Mouse (Mus musculus) inflammation-experienced regulatory T-cells, adult 16 weeks (primary cell): ENCODE results near the gene Ahnak2. TPM values are rescaled to one million over a fixed set of nuclear protein-coding genes. Genes with fewer than 3 reads are reported as not detected.

Source experiments
- polyA plus RNA-seq: library from polyadenylated mRNA; unstranded; fragments of 100-300 nt; shearing (Covaris generic); gene quantifications from one replicate; pipeline ENCODE4 v1.2.1, GENCODE M21; 2017

Ahnak2 gene
- polyA plus RNA-seq: not detected

DNA sequence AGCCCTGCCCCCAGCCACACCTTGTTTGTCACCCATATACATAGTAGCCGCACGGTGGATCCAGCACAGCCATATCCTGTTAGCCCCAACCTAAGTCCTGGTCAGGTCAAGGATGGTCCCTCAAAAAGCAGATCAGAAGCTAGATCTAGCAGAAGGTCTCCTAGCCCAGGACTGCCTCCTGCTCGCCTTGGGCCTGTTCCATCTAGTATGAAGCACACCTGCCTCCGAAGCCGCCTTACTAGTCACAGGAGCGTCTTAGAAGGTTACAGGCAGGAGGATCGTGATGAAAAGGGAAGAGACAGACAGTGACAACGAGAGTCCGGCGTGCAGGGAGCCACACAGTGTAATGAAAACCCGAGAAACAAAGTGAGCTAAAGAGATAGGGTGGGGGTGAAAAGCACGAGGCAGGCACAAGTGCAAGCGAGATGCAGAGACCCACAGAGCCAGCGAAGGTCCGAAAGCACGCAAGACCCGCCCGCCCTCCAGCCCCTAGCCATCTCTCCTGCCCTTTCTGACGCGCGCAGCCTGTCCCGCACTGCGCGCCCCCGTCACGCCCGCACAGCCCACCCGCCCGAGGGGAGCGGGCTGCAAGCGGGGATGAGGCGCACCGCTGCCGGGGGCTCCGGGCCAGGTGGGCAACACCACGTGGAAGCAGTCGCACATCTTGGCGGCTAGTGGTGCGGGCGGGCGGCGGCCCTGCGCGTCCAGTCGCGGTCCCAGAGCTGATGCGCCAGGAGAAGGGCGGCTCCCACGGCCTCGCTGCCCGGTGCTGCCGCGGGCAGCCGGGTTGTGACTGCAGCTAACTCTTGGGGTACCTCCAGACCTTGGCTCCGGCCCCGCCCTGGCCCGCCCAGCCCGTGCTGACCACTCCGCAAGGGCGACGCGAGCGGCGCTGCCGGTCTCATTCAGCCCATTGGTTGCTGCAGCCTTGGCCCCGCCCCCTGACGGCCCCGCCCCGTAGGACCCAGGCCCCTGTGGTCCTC is at the start of gene Ahnak2:
TSS of gene Ahnak2 (minus strand) at position 794 of the 983 bp plus-strand sequence.

DNA sequence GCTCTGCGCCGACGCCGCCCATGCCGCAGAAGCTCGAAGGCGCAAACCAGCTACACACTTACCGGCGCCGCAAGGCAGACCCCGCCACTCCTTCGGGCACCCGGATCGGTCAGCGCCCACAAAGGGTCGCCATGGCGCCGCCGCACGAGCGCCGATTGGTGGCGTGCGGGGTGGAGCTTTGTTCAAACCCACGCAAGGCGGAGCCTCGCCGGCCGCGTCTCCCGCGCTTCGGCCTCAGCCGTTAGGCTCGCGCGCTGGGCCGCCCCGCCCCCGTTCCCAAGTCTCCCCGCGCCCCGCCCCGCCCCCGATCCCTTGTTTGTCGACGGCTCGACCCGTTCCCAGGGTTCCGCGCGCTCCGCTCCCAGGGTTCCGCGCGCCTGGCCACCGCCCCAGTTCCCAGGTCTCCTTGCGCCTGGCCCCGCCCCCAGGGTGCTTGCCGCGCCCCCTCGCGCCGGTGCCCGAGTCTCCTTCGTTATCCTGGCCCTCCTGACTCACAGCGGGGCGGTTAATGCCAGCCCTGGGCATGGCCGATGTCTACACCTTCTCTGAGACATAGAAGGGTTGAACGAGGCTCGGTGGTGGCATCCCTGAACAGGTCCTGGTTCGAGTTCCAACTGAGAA is 26.9 kb upstream of the Ahnak2 start, which contains the start of gene Cdca4:
TSS of gene Cdca4 (minus strand) at position 180 of the 621 bp plus-strand sequence.

DNA sequence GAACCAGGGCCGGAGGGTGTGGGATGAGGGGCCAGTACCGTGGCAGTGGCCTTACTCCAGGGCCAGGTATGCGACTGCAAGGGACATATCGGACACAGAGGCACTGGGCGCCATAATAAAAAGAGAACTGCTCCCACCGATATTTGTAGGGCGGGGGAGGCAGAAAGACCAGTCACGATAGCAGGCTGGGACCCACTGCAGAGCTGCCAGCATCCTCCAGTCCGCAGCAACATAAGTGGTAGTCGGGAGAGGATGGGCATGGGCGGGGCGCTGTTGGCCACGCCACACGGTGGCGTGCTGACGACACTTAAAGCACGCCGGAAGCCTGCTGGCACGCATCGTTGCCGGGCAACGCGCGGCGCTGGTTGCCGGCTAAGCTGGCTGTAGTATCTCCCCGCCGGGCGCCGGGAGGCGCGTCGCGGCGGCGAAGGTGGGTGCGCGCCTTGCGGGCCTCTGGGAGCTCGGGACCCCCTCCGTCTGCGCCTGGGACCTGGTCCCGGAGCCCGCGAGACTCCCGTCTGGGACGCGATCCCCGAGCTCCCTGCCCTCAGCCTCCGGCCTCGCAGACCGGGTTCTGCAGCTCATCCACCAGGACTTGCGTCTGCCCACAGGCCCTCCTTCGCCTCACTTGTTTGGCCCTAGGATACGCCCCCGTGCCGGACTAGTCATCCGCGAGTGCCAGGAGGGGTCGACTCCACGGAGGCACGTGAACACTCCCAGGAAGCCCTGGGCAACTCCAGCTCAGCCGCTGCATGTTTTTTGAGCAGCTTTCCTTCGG is 6.3 kb upstream of the Ahnak2 start, which contains the start of gene Clba1:
TSS of gene Clba1 (plus strand) at position 351 of the 778 bp plus-strand sequence.

DNA sequence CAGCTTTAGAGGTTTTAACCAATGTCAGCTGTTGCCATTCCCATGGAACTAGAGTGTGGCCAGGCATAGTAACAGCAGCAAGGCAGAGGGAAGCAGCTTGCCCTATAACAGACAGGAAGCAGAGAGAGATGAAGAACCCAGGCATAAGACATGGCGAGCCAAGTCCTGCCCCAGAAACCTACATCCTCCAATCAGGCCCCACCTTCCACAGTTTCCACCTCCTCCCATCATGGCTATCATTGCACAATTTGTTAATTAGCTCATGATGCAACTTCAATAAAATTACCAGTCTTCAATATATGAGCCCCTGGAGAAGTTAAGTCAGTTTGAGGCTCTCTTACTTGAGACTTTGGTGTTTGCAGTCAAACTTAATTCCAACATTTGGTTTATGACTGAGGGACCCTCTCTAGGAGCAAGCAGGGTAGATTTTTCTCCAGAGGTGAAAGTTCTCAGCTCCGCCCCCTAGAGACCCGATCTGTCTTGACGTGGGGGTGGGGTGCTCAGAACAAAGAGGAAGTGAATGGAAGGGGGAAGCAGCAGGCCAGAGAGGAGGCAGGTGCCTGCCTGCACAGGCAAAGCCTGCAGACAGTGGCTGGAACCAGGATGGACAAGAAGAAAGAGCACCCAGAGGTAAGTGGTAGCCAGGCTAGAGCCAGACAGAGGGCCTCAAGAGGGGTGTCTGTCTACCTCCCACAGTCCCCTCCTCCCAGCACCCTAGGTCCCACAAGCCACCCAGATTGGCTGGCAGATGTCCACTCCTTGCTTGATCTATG is 42.1 kb downstream of the Ahnak2 start, which contains the start of gene Pld4:
TSS of gene Pld4 (plus strand) at position 502 of the 773 bp plus-strand sequence.

Other genes with a start within 250 kb of the Ahnak2 start
- gene Inf2, start 213.9 kb downstream of the Ahnak2 start, polyA plus RNA-seq: 13.5 TPM
- 4.3 TPM for gene Adssl1, start 182.6 kb downstream of the Ahnak2 start, polyA plus RNA-seq
- 40.4 TPM for gene Siva1, start 158.0 kb downstream of the Ahnak2 start, polyA plus RNA-seq
- gene Akt1, start 127.8 kb downstream of the Ahnak2 start, polyA plus RNA-seq: 7.2 TPM
- gene Zbtb42, start 123.8 kb downstream of the Ahnak2 start, polyA plus RNA-seq: 2.2 TPM
- 2.9 TPM for gene Cep170b, start 82.2 kb downstream of the Ahnak2 start, polyA plus RNA-seq
- 4.9 TPM for gene Pld4, start 42.0 kb downstream of the Ahnak2 start, polyA plus RNA-seq
- gene Clba1, start 6.3 kb upstream of the Ahnak2 start, polyA plus RNA-seq: 0.40 TPM
- gene Cdca4, start 26.8 kb upstream of the Ahnak2 start, polyA plus RNA-seq: 92.9 TPM
- 32.8 TPM for gene Gpr132, start 65.6 kb upstream of the Ahnak2 start, polyA plus RNA-seq
- gene Jag2, start 127.1 kb upstream of the Ahnak2 start, polyA plus RNA-seq: 2.0 TPM
- 46.4 TPM for gene Nudt14, start 139.5 kb upstream of the Ahnak2 start, polyA plus RNA-seq
- 11.6 TPM for gene Btbd6, start 173.8 kb upstream of the Ahnak2 start, polyA plus RNA-seq
- 26.1 TPM for gene Brf1, start 198.0 kb upstream of the Ahnak2 start, polyA plus RNA-seq
- 6.3 TPM for gene Pacs2, start 211.9 kb upstream of the Ahnak2 start, polyA plus RNA-seq